Mouse (Mus musculus) brown adipose tissue, adult 24 weeks (tissue): Measurements from ENCODE around the gene Sec14l1. TPM values are rescaled to one million over a fixed set of nuclear protein-coding genes. Genes with fewer than 3 reads are reported as not detected.
A peak's percentile ranks its signal among the peaks of the same experiment; 100 is the strongest.

Experiments
- H3K27ac ChIP-seq: fragments of 200-500 bp; replicated peaks from 2 replicates; pipeline ENCODE4 v1.5.1; 2012; ENCODE audit warnings: low read depth, mild to moderate bottlenecking, low read length
- H3K4me1 ChIP-seq: fragments of 200-500 bp; 2 replicates; pipeline ENCODE4 v1.6.1; 2012; ENCODE audit warnings: low read length, mixed read lengths; ENCODE audit not compliant: control insufficient read depth, insufficient read depth, insufficient read length
- H3K4me3 ChIP-seq: fragments of 200-500 bp; 2 replicates; pipeline ENCODE4 v1.5.1; 2012; ENCODE audit warnings: low read depth, mild to moderate bottlenecking, low read length, moderate library complexity; ENCODE audit not compliant: insufficient read depth
- polyA plus RNA-seq: library from polyadenylated mRNA; stranded (reverse); fragments of >200 nt; gene quantifications from 2 replicates; pipeline ENCODE4 v1.2.4, GENCODE M21; 2012; ENCODE audit not compliant: missing spikeins, insufficient read depth, insufficient read length

Sec14l1 gene
- polyA plus RNA-seq, 1 experiment: 35.4 TPM

DNA sequence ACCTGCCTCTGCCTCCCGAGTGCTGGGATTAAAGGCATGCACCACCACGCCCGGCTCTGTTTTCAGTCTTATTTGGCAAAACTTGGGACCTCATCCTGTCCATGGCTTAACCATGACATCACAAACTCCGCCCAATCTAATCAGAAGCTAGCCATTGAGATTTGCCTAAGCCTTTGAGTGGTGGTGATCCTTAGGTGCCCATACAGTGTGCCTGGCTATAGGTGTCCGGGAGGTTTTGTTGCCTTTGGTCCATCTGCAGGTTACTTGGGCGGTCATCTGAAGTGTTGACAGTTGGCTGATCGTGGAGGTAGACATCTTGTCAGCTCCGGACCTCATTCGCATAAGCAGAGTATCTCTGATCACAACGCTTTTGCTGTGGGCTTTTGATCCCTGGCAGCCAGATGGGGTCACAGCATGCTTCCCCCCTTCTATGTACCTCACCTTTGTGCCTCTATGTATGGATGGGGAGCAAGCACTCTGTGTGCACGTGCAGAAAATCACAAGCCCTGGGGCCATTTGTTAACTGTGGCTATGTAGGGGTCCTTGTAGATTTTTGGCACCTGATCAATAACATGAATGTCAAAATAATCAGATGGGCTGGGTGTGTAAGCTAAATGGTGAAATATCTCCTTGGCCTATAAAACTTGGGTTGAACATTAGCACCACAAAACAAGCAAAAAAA, 2.9 kb upstream of the Sec14l1 start:
- H3K27ac ChIP-seq: no peak overlapping the region
- H3K4me1 ChIP-seq: peaks cover 21% of the 10 kb centered on the region
- no peak overlapping the region for H3K4me3 ChIP-seq

DNA sequence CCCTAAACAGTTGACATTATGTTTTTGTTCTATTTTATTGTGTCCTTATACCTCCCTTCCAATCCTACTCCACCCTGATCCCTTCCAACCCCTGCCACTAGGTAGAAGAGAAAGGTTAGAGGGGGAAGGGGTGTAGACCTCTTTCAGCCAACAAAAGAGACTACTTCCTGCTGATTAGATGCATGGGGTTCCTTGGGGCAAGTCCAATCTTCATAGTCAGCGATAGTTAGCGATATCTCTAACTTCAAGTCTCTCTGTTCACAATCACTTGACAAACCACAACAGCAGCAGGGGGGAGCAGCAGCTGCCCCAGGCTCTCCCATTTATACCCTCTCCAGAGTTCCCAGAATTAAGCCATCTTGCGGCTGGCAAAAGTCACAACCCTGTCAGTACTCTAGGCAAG, 2.3 kb upstream of the Sec14l1 start:
- peaks cover 21% of the 10 kb centered on the region for H3K4me1 ChIP-seq
- H3K27ac ChIP-seq: peak overlapping the region; percentile 24; the same call in 1 of the 2 replicates
- H3K4me3 ChIP-seq: no peak overlapping the region

DNA sequence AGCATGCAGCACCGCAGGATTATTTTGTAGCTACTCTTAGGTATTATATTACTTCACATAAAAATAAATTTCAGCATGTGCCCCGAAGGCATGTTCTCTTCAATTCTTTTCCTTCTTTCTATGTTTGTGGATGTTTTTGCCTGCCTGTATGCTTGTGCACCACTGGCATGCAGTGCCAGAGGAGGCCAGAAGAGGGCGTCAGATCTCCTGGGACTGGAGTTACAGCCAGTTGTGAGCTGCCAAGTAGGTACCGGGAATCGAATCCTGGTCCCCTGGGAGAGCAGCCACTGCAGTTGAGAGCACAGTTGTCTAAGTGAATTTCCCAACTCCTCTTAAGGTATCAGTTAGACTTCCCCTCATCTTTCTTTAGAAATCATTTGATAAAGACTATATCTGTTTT, 1.6 kb upstream of the Sec14l1 start:
- Histone ChIP-seq H3K27ac (peak overlapping the region; percentile 92), H3K4me1 (peaks cover 23% of the 10 kb centered on the region), H3K4me3 (no peak overlapping the region)

DNA sequence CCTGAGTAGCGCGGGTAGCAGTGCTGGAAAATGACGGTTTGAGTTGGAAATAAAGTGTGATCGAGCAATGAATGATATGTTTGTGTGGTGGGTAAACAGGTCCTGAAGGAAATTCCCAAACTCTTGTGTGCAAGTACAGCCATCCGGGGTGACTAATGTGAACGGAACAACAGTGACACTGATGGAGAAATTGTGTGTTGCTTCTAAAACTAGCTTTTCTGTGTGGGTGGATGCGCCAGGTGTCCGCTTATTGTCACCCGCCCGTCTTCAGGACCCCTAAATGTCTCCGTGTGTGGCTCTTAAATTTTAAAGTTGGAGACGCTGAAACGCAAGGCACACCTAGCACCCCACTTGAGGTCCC, 757 bp upstream of the Sec14l1 start:
- Histone ChIP-seq H3K4me1 (peaks cover 25% of the 10 kb centered on the region), H3K4me3 (peak overlapping the region; percentile 61), H3K27ac (peak overlapping the region; percentile 92)

DNA sequence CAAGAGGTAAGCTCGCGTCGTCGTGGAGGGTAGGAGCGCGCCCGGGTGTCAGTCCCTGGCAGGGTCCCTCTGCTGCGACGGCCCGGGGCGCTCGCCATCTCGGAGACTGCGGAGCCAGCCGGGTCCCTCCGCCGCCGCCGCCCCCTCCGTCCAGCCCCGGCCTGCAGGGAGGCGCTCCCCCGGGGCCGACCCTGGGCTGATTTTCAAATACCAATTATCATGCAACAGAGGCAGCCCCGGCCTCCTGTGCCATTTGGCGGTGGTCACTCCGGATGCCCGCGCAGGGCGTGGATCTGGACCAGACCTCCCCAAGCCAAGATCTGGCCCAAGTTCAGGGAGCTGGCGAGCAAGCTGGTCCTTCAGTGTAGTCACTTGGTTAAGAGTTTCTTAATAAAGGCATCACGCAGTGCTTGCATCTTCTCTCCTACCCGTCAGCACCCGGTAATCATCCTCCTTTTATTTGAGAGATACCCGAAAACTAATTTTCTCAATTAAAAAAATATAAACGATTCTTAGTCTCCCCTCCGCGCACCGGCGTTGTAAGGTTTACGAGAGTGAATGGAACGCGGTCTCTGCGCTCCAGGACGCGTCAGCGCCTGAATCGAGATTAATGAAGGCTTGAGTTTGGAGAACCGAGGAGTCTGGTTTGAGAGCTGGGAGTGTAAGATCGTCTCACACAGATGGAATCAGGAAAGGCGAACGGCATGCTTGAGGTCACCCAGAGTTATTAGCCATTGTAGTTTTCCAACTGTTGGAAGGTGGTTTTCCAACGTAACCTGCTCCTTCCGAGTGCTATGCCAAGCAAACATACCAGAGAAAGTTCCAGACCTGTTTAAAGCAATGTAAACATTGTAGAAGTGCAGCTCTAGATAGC, 615 bp downstream of the Sec14l1 start:
- H3K4me1 ChIP-seq: peaks cover 33% of the 10 kb centered on the region
- H3K27ac ChIP-seq: peak overlapping the region; percentile 97
- peak overlapping the region; percentile 93 for H3K4me3 ChIP-seq

DNA sequence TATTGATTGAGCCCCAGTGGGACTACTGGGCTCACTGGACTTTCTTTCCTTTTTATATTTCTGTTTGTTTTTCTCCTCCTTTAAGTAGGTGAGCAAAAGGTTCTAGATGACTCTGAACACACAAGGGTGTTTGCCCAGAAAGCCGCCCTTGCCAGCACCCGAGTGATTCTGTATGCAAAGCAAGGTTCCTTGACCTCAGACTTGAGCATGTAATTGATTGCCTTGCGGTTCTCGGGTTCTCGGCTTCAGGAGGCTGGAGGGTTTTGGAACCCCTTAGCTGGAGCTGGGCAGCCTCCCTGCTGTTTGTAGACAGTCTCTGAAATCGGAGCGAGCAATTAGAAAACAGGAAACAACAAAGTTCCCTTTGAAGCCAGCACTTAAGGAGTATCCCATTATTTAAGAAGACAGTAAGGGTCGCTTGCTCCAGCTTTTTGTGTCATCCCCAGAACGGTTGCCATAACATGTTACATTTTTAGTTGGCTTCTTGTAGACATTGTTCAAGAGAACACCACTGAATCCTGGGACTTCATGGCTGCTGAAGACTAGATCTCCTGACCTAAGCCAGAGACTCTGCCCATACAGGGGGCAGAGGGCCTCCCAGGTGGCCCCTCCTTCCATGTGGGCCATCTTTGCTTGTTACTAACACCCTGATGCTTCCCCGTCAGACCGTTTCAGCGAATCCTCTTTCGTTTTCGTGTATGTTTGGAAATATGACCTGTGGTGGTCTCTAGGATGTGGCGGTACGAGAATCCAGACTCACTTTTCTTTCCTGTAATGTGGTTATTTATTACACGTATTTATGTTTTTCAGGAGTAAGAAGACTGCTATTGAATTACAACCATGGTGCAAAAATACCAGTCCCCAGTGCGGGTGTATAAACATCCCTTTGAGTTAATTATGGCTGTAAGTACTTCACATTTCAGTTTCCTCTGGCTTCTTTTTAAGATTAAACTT, 1.7 kb downstream of the Sec14l1 start:
- H3K4me3 ChIP-seq: peak overlapping the region; percentile 93
- peaks cover 43% of the 10 kb centered on the region for H3K4me1 ChIP-seq
- H3K27ac ChIP-seq: peak overlapping the region; percentile 91

DNA sequence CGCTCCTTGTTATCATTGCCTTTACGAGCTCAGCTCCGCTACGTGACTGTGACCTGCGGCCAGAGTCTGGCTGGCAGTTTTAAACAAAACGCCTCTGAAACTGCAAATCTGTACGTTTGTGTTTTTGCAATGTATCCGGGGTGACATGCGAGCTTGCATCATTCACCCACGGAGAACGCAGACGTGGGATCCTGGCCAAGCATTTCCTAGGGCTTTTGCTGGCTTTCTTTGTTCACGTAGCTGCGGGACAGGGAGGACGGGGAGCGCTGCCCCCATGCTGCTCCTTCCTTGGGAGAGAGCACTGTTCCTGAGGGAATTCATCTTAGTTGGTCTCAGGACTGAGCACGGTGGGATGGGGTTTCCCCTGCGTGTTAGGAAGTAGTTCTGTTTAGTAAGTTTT, 2.4 kb downstream of the Sec14l1 start:
- Histone ChIP-seq H3K4me1 (peaks cover 50% of the 10 kb centered on the region), H3K4me3 (peak overlapping the region; percentile 93), H3K27ac (peak overlapping the region; percentile 65)

DNA sequence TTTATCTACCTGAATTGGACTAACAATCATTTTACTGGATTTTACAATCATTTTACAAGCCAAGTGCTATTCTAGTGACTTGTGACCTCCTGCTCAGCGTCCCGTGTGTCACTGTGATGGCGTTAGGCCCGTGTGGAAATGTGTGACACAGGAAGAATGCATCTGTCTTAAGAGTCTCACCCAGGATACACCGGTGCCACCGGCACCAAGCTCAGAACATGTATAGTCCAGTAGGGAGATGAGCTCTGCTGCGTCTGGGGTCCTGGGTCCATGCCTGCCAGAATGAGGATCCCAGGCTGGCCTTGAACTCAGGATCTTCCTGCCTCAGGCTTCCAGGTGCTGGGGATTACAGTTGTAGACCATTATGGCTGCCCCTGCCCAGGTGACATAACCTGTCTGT, 2.8 kb downstream of the Sec14l1 start:
- Histone ChIP-seq H3K27ac (peak overlapping the region; percentile 65), H3K4me1 (peaks cover 55% of the 10 kb centered on the region), H3K4me3 (peak overlapping the region; percentile 93)

DNA sequence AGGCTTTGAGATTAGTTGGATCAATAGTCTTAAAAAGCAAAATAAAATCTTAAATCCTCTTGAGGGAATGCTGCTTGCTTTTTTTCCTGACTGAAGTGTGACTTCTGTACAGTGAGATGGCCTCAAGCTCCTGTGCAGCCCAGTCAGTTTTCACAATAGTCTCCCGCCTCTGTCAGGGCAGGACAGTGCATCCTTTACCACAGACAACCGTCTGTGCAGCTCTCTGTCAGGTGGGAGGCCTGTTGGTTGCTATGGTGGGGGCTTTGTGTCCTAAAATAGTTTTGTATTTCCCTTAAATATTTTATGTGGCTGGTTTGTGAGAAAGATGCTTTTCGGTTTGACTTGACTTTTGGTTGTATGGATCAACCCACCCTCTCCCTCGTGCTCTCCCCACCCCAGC, 3.3 kb downstream of the Sec14l1 start:
- peak overlapping the region; percentile 77 for H3K27ac ChIP-seq
- peak overlapping the region; percentile 33 for H3K4me3 ChIP-seq
- peaks cover 57% of the 10 kb centered on the region for H3K4me1 ChIP-seq

DNA sequence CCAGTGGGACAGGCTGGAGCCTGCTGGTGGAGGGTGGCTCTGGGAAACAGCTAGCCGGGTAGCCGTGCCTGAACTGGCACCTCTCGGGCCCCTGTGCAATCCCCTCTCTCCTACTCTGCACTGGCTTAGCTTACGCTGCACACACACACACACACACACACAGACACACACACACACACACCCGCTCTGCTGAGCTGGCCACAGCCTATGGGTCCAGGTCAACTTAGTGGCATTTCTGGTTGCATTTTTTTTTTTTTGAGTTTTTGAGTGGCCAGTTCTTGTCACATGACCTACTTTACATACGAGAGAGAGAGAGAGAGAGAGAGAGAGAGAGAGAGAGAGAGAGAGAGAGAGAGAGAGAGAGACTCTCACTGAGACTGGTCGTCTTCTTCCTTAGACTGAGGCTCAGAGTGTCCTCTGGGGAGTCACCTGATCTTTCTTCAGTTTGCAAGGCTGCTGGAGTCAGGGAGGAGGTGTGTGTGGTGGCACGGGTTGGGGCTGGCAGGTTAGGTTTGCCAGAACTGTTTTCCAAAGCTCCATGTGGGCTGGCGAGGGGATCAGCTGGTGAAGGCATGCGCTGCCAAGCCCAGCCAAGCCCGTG, 3.9 kb downstream of the Sec14l1 start:
- Histone ChIP-seq H3K27ac (peak overlapping the region; percentile 77), H3K4me3 (peak overlapping the region; percentile 33), H3K4me1 (peaks cover 59% of the 10 kb centered on the region)

DNA sequence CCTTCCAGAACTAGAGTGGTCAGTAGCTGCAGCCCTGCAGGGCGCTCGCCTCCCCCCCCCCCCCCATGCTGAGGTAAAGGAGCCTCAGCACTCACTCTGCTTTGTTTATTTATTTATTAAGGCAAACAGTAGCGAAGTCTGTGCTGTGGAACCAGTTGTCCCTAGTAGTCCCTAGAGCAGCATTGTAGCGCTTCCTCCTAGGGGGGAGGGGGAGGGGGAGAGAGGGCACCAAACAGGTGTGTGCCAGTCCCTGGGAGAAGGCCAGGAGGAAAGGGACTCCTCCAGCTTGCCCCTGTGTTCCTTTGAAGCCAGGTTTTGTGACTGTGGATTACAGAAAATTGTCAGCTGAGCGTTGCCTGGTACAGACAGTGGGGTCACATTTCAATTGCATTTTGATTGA, 4.8 kb downstream of the Sec14l1 start:
- H3K27ac ChIP-seq: 0 out of 2 replicates have a peak overlapping the region, but pooled peaks have one; percentile 33
- H3K4me3 ChIP-seq: 0 out of 2 replicates have a peak overlapping the region, but pooled peaks have one; percentile 3
- peaks cover 65% of the 10 kb centered on the region for H3K4me1 ChIP-seq

DNA sequence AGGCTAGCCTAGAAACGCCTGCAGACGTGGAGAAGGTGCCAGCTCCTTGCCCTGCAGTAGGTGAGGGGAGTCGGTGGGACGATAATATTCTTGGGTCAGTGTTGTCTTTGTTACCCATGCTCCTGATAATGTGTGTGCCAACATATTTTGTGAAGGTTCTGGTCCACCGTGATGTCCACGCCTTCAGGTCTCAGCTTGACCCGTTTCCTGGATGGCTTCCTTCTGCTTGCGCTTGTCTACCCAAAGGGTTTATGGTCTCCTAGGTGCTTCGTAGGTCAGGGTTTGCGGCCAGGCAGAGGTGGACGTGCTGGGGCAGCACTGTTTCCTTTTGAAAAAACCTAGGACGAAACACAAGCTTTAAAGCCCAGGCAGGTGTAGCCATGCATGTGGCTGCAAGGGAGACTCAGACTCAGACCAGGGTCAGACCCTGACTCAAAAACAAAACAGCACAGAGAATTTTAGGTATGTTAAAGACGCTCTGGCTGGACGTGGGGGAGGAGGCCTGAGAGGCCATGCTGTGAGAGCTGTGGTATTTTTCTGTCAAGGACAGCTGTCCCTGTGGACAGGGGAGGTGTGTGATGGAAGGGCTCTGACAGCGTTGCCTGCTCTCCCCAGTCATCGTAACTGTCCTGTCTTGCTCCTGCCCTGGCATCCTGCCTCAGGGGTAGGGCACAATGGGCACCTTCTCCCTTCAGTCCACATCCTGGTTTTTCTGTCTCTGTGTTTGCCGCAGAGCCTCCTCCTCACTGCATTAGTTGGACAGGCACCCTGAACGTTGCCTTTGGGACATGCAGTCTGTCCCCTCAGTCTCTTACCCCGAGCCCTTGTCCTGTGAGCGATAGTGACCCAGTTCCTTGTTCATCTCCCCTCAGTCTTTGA, 5.6 kb downstream of the Sec14l1 start:
- H3K27ac ChIP-seq: peak overlapping the region; percentile 58
- peak overlapping the region; percentile 13; the same call in 1 of the 2 replicates for H3K4me3 ChIP-seq
- peaks cover 66% of the 10 kb centered on the region for H3K4me1 ChIP-seq

DNA sequence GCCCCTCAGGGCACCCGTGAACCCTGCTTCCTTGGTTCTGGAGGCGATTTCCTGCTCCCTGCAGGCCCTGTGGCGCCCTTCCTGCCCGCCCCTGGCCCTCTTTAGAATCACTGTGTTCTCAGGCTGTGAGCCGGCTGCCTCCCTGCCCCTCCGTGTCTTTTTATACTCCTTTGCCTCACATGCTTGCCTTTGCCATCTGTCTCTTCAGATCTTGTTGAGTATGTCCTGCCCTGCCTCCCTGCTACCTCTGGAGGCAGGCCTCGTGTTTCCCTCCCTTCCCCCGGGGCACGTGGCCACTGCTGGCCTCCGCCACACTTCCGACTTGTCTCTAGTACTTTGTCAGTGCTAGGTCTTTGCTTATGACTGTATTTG, 6.2 kb downstream of the Sec14l1 start:
- Histone ChIP-seq H3K4me3 (peak overlapping the region; percentile 13), H3K27ac (peak overlapping the region; percentile 58)

DNA sequence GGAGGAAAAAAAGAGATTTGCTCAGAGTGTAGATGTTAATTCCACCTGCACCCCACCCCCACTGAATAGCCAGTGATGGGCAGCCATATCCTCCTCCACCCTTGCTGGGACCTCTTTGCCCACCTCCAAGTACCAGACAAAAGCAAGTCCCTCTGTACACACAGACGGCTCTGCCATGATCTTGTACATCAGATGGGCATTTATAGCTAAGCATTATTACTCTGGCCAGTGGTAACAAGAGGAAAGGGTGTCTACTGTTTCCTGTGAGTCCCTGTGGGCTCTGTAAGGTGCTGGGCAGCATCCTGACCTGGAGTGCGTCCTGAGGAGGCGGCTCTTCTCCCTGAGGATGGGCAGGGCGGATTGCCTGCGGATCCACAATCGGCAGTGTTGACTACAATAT, 7.0 kb downstream of the Sec14l1 start:
- 0 out of 2 replicates have a peak overlapping the region, but pooled peaks have one; percentile 3 for H3K4me3 ChIP-seq
- peaks cover 62% of the 10 kb centered on the region for H3K4me1 ChIP-seq
- peak overlapping the region; percentile 58 for H3K27ac ChIP-seq

More for the DNA sequence above, 6.2 kb downstream of the Sec14l1 start:
- H3K4me1 ChIP-seq: peaks cover 66% of the 10 kb centered on the region
